Mouse (Mus musculus) G1E (cell line): ENCODE measurements around the gene Cyp2u1.

Source experiments
- CTCF ChIP-seq: IDR thresholded peaks from 2 replicates; pipeline ENCODE4 v1.5.1; 2012; ENCODE audit warnings: low read depth, low read length, inconsistent platforms, mixed read lengths
- GATA1 ChIP-seq: IDR thresholded peaks from 2 replicates; pipeline ENCODE4 v1.6.1; 2012; ENCODE audit warnings: borderline replicate concordance, low read length, inconsistent platforms, mixed read lengths
- GATA2 ChIP-seq: IDR thresholded peaks from 2 replicates; pipeline ENCODE4 v1.6.1; 2012; ENCODE audit warnings: low read depth, low read length, inconsistent platforms, borderline replicate concordance
- TAL1 ChIP-seq: conservative IDR thresholded peaks from 2 replicates; pipeline ENCODE4 v1.6.1; 2012; ENCODE audit warnings: low read depth, low read length, inconsistent platforms, mixed read lengths

GRCm38 (mm10) chr3:131274151-131274550, 28.9 kb downstream of the Cyp2u1 start:
- TF ChIP-seq CTCF (no peak), GATA1 (no peak), GATA2 (no peak), TAL1 (no peak)
